Mouse (Mus musculus): ENCODE data around the gene Igsf21.

Gene Igsf21

DNA sequence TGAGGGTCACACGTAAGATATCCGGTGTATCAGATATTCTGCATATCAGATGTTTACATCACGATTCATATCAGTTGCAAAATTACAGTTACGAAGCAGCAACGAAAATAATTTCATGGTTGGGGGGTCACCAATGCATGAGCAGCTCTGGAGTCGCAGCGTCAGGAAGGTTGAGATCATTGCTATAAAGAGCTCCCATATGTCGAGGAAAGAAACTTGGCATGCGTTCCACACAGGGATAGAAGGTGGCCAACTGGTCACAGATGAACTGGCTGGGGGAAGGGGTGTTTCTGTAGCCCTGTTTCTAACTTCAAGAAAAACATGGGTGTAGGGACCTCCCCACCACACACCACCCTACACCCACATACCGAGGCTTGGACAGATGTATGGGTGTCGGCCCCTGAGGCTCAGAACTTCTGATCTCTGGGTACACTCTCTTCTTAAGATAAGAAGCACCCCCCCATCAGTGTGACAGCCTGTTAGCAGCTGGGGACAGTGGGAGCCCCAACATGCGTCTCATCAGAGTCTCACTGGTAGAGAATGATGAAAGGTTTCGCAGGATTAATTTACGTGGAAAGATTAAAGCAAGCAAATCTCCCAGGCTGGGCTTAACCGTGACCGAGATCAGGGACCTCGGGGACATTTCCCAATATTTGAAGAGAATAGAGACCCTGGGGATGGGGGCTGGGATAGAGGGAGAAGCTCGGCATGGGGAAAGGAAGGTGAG lies 54.1 kb downstream of the Igsf21 start:
- no peak for DNase-seq

DNA sequence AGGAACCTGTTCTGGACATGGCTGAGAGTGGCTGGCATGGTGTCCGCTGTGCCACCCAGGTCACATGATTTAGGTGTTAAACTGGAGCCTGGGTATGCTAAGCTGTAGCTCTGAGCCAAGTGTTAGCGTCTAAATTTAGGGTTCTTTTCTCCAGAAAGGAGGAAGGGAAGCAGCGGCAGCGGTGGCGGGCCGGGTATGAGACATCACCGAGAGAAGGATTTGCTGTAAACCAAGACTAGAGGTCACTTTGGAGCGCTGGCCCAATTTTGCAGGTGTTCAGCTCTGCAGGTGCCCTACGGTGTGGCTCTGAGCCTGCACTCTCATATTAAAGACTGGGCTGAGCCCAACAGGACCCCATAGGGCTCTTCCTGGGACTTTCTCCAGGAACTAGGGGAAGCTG lies 57.0 kb downstream of the Igsf21 start:
- DNase-seq, result no peak

DNA sequence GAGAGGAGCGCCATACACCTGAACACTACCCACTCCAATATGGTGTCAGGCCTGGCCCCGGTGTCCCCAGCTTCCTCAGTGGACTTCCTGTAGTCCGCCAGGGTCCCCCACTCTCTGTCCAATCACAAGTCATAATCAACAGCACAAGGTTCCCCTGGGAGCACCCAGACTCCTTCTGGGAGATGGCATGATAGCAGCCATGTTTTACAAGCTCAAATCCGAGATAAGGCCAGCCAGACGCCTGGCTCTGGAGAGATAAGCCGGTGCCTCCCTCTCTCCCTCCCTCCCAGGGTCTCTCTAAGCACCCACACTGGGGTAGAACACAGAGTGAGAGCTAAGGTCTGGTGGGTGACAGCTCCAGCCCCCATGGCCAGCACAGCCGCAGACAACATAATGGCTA lies 58.0 kb downstream of the Igsf21 start:
- no peak for DNase-seq

DNA sequence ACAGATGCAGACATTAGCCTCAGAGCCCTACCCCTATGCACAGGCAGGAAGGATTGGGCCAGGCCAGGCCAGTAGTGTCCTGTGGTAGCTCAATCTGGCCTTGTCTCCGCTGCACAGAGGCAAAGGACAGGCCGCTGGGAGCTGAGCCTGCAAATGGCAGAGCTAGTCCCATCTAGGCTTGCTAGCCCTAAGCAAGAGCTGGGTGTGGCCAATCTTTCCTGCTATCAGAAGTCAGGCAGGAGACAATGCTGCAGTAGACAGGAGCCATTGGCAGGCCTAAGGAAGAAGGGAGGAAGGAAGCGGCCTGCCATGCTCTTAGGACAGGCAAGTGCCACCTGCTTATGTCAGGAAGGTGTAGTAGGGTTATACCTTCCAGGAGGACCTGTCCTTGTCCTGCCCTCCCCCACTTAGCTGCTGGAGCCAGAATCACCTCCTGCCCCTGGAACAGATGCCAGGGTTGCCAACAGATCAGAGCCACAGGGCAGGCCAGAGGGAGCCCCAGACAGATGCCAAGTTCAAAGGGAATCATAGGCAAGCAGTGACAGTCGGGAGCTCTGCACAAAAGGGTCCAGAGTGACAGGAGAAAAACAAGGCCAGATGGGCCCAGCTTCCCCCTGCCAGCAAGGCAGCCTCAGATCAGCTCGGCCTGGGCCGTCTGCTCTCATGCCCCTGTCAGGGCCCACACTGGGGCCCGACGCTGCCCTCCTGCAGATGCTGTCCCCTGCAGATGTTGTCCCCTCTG lies 59.0 kb downstream of the Igsf21 start:
- no peak for DNase-seq

DNA sequence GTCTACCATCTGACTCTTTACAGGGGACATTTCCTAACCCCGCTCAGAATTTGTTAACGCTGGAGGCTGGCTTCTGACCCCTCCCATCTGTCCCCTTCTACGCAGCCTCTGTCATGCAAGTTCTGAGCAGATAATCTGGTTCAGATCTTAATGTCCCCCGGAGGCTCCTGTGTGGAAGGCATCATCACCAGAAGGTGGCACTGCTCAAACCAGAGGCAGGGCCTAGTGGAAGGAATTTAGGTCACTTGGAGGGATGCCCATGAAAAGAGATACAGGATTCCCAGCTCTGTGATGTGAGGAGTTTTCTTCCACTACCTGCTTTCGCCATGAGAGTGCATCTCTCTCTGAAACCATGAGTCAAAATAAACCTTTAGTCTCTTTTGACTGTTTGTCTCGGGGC lies 67.0 kb downstream of the Igsf21 start:
- DNase-seq, result no peak

DNA sequence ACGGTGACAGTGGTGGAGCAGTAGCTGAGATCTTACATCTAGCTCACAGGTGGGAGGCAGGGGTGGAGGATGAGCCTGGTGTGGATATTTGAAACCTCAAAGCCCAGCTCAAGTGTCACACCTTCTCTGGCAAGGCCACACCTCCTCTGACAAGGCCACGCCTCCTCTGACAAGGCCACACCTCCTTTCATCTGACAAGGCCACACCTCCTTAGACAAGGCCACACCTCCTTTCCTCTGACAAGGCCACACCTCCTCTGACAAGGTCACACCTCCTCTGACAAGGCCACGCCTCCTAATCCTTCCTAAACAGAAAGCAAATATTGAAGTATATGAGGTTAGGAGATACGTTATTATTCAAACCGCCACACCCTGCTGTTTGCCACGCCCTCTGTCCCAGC lies 69.5 kb downstream of the Igsf21 start:
- DNase-seq, result no peak

DNA sequence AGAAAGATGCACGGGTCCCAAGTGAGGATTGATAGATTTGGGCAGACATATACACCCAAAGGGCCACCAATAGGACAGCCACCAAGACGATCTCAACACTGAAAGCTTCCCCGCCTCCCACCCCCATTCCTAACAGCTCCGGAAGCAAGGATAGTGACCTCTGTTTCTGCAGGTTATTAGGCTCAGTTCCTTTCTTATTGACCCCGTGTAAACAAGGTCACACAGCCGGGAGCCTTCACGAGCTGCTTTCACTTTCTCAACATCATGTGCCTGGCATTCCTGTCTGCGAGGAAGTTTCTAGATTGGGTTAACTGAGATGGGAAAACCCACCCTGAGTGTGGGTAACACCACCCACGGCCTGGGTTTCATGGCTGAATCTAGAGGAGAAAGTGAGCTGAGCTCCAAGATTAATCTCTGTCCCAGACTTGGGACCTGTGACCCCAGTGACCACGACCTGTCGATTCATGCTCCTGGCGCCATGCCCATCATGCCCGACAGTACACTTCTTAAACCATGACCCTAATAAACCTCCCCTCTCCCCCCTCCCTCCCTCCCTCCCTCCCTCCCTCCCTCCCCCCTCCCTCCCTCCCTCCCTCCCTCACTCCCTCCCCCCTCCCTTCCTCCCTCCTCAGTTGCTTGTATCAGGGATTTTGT lies 72.7 kb downstream of the Igsf21 start:
- no peak for DNase-seq

DNA sequence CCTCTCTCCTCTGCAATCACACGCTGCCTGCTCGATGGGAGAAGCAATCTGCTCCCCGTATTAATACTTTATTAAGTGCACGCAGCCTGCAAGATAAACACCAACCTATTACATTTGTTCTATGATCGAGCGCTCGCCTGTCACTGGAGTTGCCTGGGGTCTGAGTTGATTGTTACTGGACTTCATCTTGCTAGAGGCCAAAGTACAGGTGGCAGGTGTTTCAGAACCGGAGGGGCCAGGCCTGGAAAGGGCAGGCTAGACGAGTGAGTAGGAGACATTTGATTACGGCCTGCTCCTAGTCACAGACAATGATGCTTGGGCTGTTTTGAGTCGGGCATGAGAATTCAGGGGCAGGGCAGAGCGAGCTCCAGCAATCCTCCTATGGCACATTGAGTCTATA lies 73.5 kb downstream of the Igsf21 start:
- no peak for DNase-seq

DNA sequence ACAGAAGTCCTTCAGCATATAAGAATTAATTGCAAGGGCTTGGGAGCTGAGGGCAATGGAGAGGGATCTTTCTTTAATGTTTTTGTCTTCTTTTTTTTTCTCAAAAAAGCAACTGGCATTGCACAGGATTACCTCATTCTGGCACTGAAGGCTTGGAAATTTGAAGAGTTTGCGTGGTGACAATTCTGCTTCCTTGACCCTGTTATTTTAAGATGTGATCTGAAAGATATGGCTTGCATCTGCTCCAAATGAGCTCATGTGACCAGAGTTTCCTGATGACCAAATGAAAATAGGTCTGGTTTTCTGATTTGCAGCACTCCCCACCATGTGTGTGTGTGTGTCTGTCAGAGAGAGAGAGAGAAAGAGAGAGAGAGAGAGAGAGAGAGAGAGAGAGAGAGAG lies 74.7 kb downstream of the Igsf21 start:
- DNase-seq, result no peak

DNA sequence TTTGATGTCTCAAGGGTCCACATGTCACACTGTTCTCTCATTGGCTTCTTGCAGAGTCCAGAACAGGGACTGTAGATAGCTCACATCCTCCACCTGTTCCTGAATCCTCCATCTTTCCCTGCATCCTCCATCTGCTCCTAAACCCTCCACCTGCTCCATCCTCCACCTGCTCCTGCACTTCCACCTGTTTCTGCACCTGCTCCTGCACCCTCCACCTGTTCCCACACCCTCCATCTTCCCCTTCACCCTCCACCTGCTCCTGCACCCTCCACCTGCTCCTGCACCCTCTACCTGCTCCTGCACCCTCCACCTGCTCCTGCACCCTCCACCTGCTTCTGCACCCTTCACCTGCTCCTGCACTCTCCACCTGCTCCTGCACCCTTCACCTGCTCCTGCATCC lies 75.4 kb downstream of the Igsf21 start:
- no peak for DNase-seq

DNA sequence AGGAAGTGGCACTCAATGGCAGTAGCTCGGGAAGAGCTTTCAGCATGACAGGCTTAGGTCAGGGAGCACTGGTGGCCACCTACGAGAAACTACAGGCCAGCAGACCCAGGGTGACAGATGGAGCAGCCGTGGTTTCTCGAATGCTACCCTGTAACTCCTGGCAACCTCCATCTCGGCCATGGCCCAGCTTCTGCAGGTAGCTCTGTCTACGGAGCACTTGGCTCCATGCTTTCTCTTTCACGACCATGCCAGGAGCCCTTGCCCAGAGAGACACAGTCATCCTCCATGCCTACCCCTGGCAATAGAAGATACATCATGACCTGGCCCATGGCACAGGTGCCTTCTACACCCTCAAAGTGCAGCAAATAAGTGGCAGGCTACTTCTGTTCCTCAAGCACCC lies 80.7 kb downstream of the Igsf21 start:
- DNase-seq, result no peak

DNA sequence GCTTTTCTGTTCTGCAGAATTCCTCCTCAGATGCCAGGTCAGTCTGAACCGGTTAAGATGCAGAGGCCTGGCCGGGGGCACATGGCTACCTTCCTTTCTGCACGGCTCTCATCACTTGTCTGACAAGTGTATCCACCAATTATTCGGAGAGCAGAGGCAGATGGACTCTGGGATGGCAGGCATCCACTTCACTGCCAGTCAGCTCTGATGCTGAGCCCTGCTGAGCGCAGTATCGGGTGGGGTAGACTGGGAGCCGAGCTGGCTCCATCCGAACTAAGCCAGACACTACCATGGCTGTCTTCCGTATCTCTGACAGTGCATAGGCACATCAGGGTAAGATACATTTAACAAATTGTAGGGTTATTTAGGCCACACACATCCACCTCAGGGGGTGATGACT lies 81.9 kb downstream of the Igsf21 start:
- no peak for DNase-seq

DNA sequence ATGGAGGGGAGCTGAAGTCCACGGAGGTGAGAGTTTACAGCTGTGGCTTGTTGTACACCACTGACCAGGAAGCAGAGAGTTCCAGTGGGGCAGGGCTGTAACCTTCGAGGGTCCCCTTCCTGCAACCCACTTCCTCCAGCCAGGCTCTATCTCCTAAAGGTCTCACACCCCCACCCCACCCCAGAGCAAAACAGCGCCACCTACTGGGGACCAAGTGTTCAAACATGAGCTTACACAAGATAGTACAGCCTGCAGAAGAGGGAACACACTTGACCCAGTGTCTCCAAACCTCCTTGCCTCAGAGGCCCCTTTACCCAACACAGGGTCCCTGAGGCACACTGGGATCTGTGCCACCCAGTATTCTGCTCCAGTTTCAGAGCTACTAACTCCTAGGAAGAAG lies 87.0 kb downstream of the Igsf21 start:
- no peak for DNase-seq

DNA sequence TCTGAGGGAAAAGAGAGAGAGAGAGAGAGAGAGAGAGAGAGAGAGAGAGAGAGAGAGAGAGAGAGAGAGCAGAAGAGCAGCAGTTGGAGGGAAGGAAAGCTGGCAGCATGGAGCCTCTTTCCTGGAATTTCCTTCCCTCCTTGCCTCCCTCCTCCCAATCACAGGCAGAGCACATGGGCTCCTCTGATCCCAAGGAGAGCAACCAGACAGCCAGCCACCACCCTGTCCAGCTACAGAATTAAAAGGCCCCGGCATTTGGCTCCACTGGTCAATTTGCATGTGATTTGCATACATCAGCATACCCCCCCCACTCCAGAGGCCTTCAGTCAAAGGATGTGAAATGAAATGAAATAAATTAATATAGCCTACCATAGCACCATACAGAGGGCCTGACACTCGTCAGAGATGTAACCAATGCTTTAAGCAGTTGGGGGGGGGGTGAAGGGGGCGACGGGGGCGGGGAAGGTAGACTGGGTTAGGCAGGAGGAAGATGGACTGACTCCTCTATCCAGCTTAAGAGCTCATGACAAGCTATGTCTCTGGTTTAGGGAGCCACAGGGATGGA lies 91.6 kb downstream of the Igsf21 start:
- DNase-seq, result no peak

DNA sequence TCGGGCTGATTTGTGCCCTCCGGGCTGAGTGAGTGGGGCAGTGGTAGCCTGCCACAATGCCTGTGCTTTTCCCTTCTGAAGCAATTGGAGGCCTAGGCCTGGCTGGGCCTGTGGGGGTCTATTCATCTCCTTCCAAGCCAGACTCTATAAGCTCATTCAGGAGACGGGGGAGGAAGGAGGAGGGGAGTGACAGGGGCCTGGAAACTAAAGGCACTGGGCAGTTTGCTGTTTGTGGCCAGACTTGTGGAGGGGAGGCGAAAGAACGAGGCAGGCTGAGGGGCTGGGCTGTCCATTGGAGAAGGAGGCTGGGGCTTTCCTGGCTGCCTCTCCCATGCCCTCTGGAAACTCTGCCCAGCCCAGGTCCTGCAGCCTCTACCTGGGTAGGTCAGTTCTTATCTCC lies 92.1 kb downstream of the Igsf21 start:
- no peak for DNase-seq

DNA sequence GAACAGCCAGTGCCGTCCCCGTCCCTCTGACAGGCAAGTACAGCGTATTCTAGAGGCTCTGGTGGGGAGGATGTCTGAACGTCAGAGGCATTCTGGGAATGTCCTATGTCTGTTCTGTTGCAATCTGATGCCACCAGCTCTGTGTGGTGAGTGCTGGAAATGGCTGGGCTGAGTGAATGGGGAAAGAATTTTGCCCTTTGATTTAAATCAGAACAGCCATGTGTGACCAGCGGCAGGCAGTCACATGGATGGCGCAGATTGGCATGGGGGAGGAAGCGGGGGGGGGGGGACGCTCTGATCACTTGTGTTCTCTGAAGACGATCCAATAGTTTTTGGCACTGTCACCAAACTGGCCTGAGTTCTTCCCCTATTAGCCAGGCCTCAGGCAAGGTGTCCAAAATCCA lies 92.9 kb downstream of the Igsf21 start:
- DNase-seq, result no peak

DNA sequence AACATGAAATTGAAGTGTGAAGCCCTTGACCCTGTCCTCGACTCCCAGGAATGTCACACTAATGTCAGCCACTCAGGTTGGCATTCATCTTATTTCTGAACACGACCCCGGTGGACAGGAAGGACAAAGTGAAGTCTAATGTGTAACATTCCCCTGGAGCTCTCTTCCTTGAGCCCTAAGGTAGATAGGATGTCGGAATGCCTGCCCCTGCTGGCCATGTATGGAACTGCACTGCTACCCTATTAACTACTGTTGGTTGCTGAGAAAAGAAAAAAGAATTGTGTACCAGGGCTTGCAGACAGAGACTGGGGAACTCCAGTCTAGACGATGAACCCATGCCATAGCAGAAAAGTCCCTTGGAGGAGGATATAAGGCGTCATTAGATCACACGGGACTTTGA lies 93.5 kb downstream of the Igsf21 start:
- DNase-seq, result peak in 1 of 2 experiments; percentile 16

DNA sequence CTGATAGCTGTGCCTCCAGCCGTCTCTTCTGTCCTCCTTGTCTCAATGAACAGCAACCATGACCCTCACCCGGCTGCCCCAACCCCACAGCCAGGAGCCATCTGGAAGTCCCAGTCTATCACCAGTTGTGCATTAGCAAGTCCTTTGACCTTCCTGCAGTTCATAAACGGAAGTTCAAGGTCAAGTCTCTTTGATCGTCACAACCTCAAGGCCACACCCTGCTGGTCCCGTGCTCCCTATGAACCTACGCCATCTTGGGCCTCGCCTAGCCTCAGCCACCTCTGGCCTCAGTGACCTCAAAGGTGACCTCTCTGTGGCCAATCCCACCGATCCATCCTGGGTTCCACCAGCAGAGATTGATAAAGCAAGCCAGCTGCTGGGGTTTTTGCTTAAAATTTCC lies 96.9 kb downstream of the Igsf21 start:
- DNase-seq, result no peak

DNA sequence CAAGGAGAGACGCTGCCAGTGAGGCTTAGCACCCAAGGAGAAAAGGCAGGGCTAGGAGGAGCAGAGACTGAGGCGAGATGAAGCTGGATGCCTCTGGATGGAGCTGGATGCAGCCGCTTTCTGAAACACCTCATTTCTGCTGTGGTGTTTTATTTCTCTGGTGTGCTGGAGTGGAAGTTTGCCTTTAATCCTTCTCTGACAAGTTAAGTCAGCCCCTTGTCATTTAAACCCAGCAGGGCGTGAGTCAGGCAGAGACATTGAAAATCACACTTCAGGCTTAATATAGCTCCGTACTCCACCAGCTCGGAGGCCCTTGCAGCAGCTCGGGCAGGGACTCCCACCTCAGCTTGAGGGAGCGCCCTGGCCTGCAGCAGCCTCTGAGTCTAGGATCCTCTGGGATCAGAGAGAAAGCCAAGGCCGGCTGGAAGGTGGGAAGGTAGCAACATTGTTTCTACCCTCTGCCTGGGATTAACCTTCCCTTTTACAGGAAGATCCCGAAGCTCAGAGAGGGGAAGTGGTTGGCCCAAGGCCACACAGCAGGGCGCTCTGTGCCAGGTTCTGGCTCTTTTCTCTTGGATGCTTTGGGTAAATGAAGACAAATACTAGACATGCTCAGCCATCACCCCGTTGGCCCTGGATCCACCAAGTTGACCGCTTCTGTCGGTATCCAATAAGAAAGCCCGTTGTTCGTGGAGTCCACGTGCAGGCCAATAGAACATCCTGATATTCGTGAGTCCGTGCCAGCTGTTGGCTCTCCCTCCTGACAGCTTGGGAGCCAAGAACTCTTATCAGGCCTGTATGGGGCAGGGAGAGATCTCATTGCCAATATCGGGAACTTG lies 98.5 kb downstream of the Igsf21 start:
- DNase-seq, result no peak

DNA sequence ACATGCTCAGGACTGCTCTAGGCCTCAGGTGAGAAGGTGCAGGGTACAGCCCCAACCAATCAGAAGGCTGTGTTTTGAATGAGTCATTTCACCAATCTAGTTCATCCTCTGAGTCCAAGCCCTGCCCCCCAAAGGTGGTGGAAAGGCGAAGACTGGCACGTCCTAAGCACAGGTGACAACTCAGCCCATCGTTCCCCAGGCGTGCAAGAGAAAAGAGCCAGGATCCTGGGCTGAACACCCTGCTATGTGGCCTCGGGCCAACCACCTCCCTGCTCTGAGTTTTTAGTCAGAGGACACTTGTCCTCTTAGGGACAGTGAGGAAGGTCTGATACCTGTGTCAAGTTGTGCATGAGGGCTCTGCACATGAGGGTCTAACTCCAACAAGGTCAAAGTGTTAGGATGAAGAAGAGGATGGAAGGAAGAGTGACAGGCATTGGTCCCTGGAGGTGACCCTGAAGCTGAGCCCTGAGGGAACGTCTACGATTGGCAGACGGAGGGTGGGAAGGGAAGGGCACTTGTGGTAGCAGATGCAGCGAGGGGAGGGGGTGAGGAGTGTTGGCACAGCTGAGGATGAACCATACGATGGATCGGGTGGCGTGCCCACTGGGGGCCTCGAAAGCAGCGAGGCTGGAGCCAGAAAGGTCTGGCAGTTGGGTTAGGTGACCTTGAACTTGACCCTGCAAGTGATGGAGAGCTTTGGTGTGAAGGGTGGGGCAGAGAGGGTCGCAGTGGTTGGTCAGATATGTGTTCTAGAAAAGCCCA lies 99.3 kb downstream of the Igsf21 start:
- no peak for DNase-seq

DNA sequence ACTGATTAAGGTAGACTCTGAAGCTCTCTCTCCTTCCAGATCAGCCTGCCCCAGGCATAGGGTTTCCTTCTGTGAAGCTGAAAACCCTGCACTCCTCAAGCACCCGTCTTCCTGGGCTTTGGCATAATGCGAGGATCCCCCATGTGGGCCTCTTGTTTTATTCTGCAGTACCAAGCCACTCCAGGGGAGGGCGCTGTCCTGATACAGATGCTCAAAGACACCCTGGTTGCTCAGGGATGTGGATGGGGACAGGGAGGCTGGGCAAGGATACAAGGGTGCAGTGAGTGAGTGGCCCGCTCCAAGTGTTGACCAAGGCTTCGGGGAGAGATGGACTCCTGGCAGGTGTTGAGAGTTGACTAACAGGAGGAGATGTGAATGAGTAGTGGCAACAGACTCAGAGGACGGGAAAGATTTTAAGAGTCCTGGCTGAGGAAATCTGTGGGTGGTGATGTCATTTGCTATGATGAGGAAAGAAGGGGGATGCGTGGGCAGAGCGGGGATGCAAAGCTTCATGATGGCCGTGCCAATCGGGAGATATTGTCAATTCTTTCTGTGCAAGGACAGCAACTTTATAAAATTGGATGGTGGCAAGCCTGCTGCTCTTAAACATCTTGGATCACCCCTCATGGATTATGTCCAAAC lies 102.6 kb downstream of the Igsf21 start:
- no peak for DNase-seq

DNA sequence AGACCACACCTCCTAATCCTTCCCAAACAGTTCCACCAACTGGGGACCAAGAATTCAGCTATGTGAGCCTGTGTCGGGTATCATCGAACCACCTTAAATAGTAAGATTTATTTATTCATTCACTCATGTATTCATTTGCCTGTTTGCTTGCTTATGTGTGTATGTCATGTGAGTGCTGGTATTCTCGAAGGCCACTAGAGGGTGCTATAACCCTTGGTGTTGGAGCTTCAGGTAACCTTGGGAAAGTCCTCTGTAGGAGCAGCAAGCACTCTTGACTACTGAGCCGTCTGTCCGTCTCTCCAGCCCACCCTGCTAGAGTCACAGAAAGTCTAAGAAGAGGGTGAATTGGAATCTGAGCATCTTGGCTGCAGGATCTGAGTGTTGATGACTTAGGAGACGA lies 103.4 kb downstream of the Igsf21 start:
- DNase-seq, result no peak
